Mouse (Mus musculus): ENCODE data around the gene Rps27l. TPM values are rescaled to one million over a fixed set of nuclear protein-coding genes. Genes with fewer than 3 reads are reported as not detected.

Rps27l gene
- polyA plus RNA-seq, 1 experiment from 2014 or later: 572 TPM

DNA sequence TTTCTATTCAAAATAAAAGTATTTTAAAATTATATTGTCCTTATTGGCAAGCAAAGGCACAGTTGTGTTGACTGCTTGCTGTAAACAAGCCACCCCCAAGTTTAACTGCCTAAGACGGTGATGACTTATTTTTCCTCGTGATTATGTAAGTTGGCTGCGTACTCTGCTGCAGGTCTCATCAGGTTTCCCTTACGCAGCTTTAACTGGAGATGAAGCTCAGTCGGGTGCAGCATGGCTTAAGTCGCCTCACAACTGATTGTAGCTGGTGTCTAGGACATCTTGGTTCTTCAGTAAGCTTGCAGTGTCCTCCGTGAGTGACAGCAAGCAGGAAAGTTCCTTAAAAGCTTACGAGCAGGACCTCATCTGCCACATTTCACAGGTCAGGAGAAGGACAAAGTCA, 6.4 kb downstream of the Rps27l start:
- H3K27ac ChIP-seq (ENCODE audit: low read length): no peak overlapping the region
- TF ChIP-seq CTCF (IDR thresholded peaks at IDR 0.05) (no peak), EP300 (IDR thresholded peaks at IDR 0.05) (no peak)
- DNase-seq (ENCODE audit: low spot score): no peak
- no peak overlapping the region for H3K4me2 ChIP-seq (replicated peaks; ENCODE audit: low read depth, low read length)
- WGBS: 74% methylated on average over 8 of the region's 8 CpGs
- H3K4me3 ChIP-seq (ENCODE audit: low read depth, low read length): no peak overlapping the region
- no peaks in the 10 kb centered on the region for H3K4me1 ChIP-seq (ENCODE audit: insufficient read depth, low read depth, low read length)
- H3K9me3 ChIP-seq (ENCODE audit: low read length): no peaks in the 10 kb centered on the region
- no peak for ATAC-seq
- no peaks in the 10 kb centered on the region for H3K27me3 ChIP-seq (replicated peaks; ENCODE audit: insufficient read depth, low read length)
- peaks cover 8% of the 10 kb centered on the region; the same call in 1 of the 2 replicates for H3K36me3 ChIP-seq (ENCODE audit: insufficient read depth, low read length)
- no peak overlapping the region for H3K9ac ChIP-seq (replicated peaks; ENCODE audit: low read depth)

- Histone ChIP-seq H3K4me2 (replicated peaks; ENCODE audit: low read depth, low read length) (no peak overlapping the region), H3K27ac (ENCODE audit: low read length) (no peak overlapping the region), H3K27me3 (replicated peaks; ENCODE audit: insufficient read depth, low read length) (no peaks in the 10 kb centered on the region), H3K4me3 (ENCODE audit: low read depth, low read length) (no peak overlapping the region), H3K36me3 (ENCODE audit: insufficient read depth, low read length) (peaks cover 8% of the 10 kb centered on the region; the same call in 1 of the 2 replicates), H3K4me1 (ENCODE audit: insufficient read depth, low read depth, low read length) (no peaks in the 10 kb centered on the region), H3K9me3 (ENCODE audit: low read length) (no peaks in the 10 kb centered on the region), H3K9ac (replicated peaks; ENCODE audit: low read depth) (no peak overlapping the region)
- ATAC-seq (no peak), DNase-seq (ENCODE audit: low spot score) (no peak)
- 55% methylated on average over 2 of the region's 2 CpGs for WGBS
- TF ChIP-seq EP300 (IDR thresholded peaks at IDR 0.05) (no peak), CTCF (IDR thresholded peaks at IDR 0.05) (no peak)
These were observed 7.0 kb downstream of the Rps27l start for GRCm38 (mm10) chr9:66952886-66953285.

- H3K4me2 ChIP-seq (replicated peaks; ENCODE audit: low read depth, low read length): no peak overlapping the region
- H3K9me3 ChIP-seq (ENCODE audit: low read length): no peaks in the 10 kb centered on the region
- H3K4me1 ChIP-seq (ENCODE audit: insufficient read depth, low read depth, low read length): no peaks in the 10 kb centered on the region
- 87% methylated on average over 3 of the region's 3 CpGs for WGBS
- 0 out of 2 replicates have a peak, but pooled peaks cover 5% of the 10 kb centered on the region for H3K36me3 ChIP-seq (ENCODE audit: insufficient read depth, low read length)
- DNase-seq (ENCODE audit: low spot score) (no peak), ATAC-seq (no peak)
- H3K27ac ChIP-seq (ENCODE audit: low read length): no peak overlapping the region
- H3K4me3 ChIP-seq (ENCODE audit: low read depth, low read length): no peak overlapping the region
- no peaks in the 10 kb centered on the region for H3K27me3 ChIP-seq (replicated peaks; ENCODE audit: insufficient read depth, low read length)
- H3K9ac ChIP-seq (replicated peaks; ENCODE audit: low read depth): no peak overlapping the region
- TF ChIP-seq EP300 (IDR thresholded peaks at IDR 0.05) (no peak), CTCF (IDR thresholded peaks at IDR 0.05) (no peak)
These were observed 11.6 kb downstream of the Rps27l start for GRCm38 (mm10) chr9:66957451-66957850.

DNA sequence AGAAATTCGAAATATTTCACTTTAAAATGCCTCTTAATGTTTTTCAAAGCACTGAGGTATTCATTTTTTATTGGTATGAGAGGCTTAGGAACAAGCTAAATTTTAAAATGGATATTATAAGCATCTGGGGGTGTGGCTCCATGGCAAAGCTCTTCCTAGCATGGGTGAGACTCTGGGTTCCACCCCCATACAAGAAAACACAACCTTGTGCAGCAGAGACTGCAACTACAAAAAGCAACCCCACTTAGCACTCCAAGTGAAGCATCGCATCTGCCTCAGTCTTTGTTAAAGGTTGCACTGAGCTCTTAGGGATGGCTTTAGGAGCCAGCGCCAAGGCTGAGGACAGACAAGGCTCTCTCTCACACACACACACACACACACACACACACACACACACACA, 15.6 kb downstream of the Rps27l start:
- ATAC-seq: no peak
- Histone ChIP-seq H3K27me3 (replicated peaks; ENCODE audit: insufficient read depth, low read length) (no peaks in the 10 kb centered on the region), H3K9ac (replicated peaks; ENCODE audit: low read depth) (no peak overlapping the region), H3K36me3 (ENCODE audit: insufficient read depth, low read length) (no peaks in the 10 kb centered on the region), H3K4me1 (ENCODE audit: insufficient read depth, low read depth, low read length) (no peaks in the 10 kb centered on the region), H3K9me3 (ENCODE audit: low read length) (no peaks in the 10 kb centered on the region), H3K27ac (ENCODE audit: low read length) (no peak overlapping the region), H3K4me3 (ENCODE audit: low read depth, low read length) (no peak overlapping the region), H3K4me2 (replicated peaks; ENCODE audit: low read depth, low read length) (no peak overlapping the region)
- no peak for DNase-seq (ENCODE audit: low spot score)
- TF ChIP-seq CTCF (IDR thresholded peaks at IDR 0.05): no peak
- no peak for TF ChIP-seq EP300 (IDR thresholded peaks at IDR 0.05)
- WGBS: 71% methylated on average over 3 of the region's 3 CpGs

GRCm38 (mm10) chr9:66967492-66967891, 21.6 kb downstream of the Rps27l start:
- WGBS: 51% methylated on average over 8 of the region's 8 CpGs
- Histone ChIP-seq H3K27ac (ENCODE audit: low read length) (no peak overlapping the region), H3K4me3 (ENCODE audit: low read depth, low read length) (no peak overlapping the region), H3K9ac (replicated peaks; ENCODE audit: low read depth) (no peak overlapping the region), H3K4me2 (replicated peaks; ENCODE audit: low read depth, low read length) (no peak overlapping the region), H3K4me1 (ENCODE audit: insufficient read depth, low read depth, low read length) (no peaks in the 10 kb centered on the region), H3K9me3 (ENCODE audit: low read length) (no peaks in the 10 kb centered on the region), H3K27me3 (replicated peaks; ENCODE audit: insufficient read depth, low read length) (no peaks in the 10 kb centered on the region), H3K36me3 (ENCODE audit: insufficient read depth, low read length) (no peaks in the 10 kb centered on the region; the same call in 1 of the 2 replicates)
- ATAC-seq (peak; percentile 66), DNase-seq (ENCODE audit: low spot score) (peak; percentile 43)
- TF ChIP-seq CTCF (IDR thresholded peaks at IDR 0.05): no peak
- TF ChIP-seq EP300 (IDR thresholded peaks at IDR 0.05): peak; percentile 64; the same call in 1 of the 2 replicates

- Histone ChIP-seq H3K4me3 (ENCODE audit: low read depth, low read length) (no peak overlapping the region), H3K27me3 (replicated peaks; ENCODE audit: insufficient read depth, low read length) (no peaks in the 10 kb centered on the region), H3K27ac (ENCODE audit: low read length) (no peak overlapping the region), H3K4me2 (replicated peaks; ENCODE audit: low read depth, low read length) (no peak overlapping the region), H3K9me3 (ENCODE audit: low read length) (no peaks in the 10 kb centered on the region), H3K9ac (replicated peaks; ENCODE audit: low read depth) (no peak overlapping the region), H3K36me3 (ENCODE audit: insufficient read depth, low read length) (no peaks in the 10 kb centered on the region; the same call in 1 of the 2 replicates), H3K4me1 (ENCODE audit: insufficient read depth, low read depth, low read length) (no peaks in the 10 kb centered on the region)
- ATAC-seq (no peak), DNase-seq (ENCODE audit: low spot score) (no peak)
- WGBS: 87% methylated on average over 8 of the region's 8 CpGs
- no peak for TF ChIP-seq CTCF (IDR thresholded peaks at IDR 0.05)
- TF ChIP-seq EP300 (IDR thresholded peaks at IDR 0.05): no peak
These were observed 25.2 kb downstream of the Rps27l start for GRCm38 (mm10) chr9:66971116-66971515.

All from lung, postnatal 0 days (tissue).